Mouse (Mus musculus) erythroblast, embryonic 14.5 days (primary cell): Measurements from ENCODE around the gene Nrbf2.

Experiments
- GATA1 ChIP-seq: IDR thresholded peaks from 2 replicates; pipeline ENCODE4 v1.6.1; 2012; ENCODE audit warnings: low read length, inconsistent platforms, mixed read lengths
- TAL1 ChIP-seq: IDR thresholded peaks from 3 replicates; pipeline ENCODE4 v1.6.1; 2012; ENCODE audit warnings: low read length, inconsistent platforms, mixed read lengths

DNA sequence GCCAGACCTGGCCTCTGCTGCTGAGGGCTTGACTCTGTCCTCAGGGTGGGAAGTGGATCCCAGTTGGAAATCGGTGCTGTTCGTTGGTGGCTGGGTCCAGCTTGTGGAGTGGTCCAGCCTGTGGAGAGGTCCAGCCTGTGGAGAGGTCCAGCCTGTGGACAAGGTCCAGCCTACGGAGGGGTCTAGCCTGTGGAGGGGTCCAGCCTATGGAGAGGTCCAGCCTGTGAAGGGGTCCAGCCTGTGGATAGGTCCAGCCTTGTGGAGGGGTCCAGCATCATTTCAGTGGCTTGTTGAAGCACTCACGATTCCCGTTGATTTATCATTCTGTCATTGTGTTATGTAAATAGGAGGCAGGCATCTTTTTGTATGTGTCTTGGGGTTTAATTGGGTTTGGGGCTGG lies 43.1 kb upstream of the Nrbf2 start:
- TF ChIP-seq GATA1 (no peak), TAL1 (no peak)
